Mouse (Mus musculus): ENCODE data around the gene Epb41l1. TPM values are rescaled to one million over a fixed set of nuclear protein-coding genes. Genes with fewer than 3 reads are reported as not detected.

Gene Epb41l1
- polyA plus RNA-seq, 1 experiment = 4.9 TPM

GRCm38 (mm10) chr2:156479833-156480232 is 59.1 kb downstream of the Epb41l1 start:
- H3K4me3 ChIP-seq (ENCODE audit: control insufficient read depth, insufficient read depth, low read length) = no peak overlapping the region
- no peak overlapping the region for H3K27ac ChIP-seq (ENCODE audit: control insufficient read depth, insufficient read depth, low read length)
- no peak for DNase-seq
- H3K36me3 ChIP-seq (ENCODE audit: control insufficient read depth, insufficient read depth, low read length) = no peaks in the 10 kb centered on the region
- no peak for TF ChIP-seq POLR2A (IDR thresholded peaks at IDR 0.05; ENCODE audit: control insufficient read depth, extremely low read depth, insufficient read depth, low read length, poor library complexity)
- no peak for TF ChIP-seq CTCF (IDR thresholded peaks at IDR 0.05; ENCODE audit: borderline replicate concordance, control insufficient read depth, extremely low read depth, insufficient read depth, low read length, poor library complexity)
- 97% methylated on average over 7 of the region's 7 CpGs for WGBS
- peaks cover 7% of the 10 kb centered on the region for H3K27me3 ChIP-seq (ENCODE audit: control insufficient read depth, insufficient read depth, low read length)
- 0 out of 2 replicates have a peak, but pooled peaks cover 7% of the 10 kb centered on the region for H3K4me1 ChIP-seq (replicated peaks; ENCODE audit: control insufficient read depth, insufficient read depth, low read length)

- peaks cover 7% of the 10 kb centered on the region for H3K27me3 ChIP-seq (ENCODE audit: control insufficient read depth, insufficient read depth, low read length)
- TF ChIP-seq POLR2A (IDR thresholded peaks at IDR 0.05; ENCODE audit: control insufficient read depth, extremely low read depth, insufficient read depth, low read length, poor library complexity) (no peak), CTCF (IDR thresholded peaks at IDR 0.05; ENCODE audit: borderline replicate concordance, control insufficient read depth, extremely low read depth, insufficient read depth, low read length, poor library complexity) (no peak)
- no peak overlapping the region for H3K4me3 ChIP-seq (ENCODE audit: control insufficient read depth, insufficient read depth, low read length)
- DNase-seq = no peak
- no peaks in the 10 kb centered on the region for H3K36me3 ChIP-seq (ENCODE audit: control insufficient read depth, insufficient read depth, low read length)
- H3K27ac ChIP-seq (ENCODE audit: control insufficient read depth, insufficient read depth, low read length) = no peak overlapping the region
- 88% methylated on average over 7 of the region's 7 CpGs for WGBS
- 0 out of 2 replicates have a peak, but pooled peaks cover 6% of the 10 kb centered on the region for H3K4me1 ChIP-seq (replicated peaks; ENCODE audit: control insufficient read depth, insufficient read depth, low read length)
Observed at GRCm38 (mm10) chr2:156480267-156480666, 59.6 kb downstream of the Epb41l1 start.

GRCm38 (mm10) chr2:156482299-156482698 is 61.6 kb downstream of the Epb41l1 start:
- DNase-seq = peak; percentile 78

GRCm38 (mm10) chr2:156482764-156483163 is 62.1 kb downstream of the Epb41l1 start:
- no peaks in the 10 kb centered on the region for H3K36me3 ChIP-seq (ENCODE audit: control insufficient read depth, insufficient read depth, low read length)
- no peaks in the 10 kb centered on the region for H3K27me3 ChIP-seq (ENCODE audit: control insufficient read depth, insufficient read depth, low read length)
- WGBS = 97% methylated on average over 3 of the region's 3 CpGs
- no peak overlapping the region for H3K4me3 ChIP-seq (ENCODE audit: control insufficient read depth, insufficient read depth, low read length)
- no peak overlapping the region for H3K27ac ChIP-seq (ENCODE audit: control insufficient read depth, insufficient read depth, low read length)
- no peaks in the 10 kb centered on the region for H3K4me1 ChIP-seq (replicated peaks; ENCODE audit: control insufficient read depth, insufficient read depth, low read length)
- TF ChIP-seq CTCF (IDR thresholded peaks at IDR 0.05; ENCODE audit: borderline replicate concordance, control insufficient read depth, extremely low read depth, insufficient read depth, low read length, poor library complexity) (no peak), POLR2A (IDR thresholded peaks at IDR 0.05; ENCODE audit: control insufficient read depth, extremely low read depth, insufficient read depth, low read length, poor library complexity) (no peak)
- no peak for DNase-seq

More at GRCm38 (mm10) chr2:156482299-156482698, 61.6 kb downstream of the Epb41l1 start:
- H3K36me3 ChIP-seq (ENCODE audit: control insufficient read depth, insufficient read depth, low read length) = no peaks in the 10 kb centered on the region
- peak overlapping the region; percentile 29 for H3K4me3 ChIP-seq (ENCODE audit: control insufficient read depth, insufficient read depth, low read length)
- 24% methylated on average over 13 of the region's 13 CpGs for WGBS
- H3K27ac ChIP-seq (ENCODE audit: control insufficient read depth, insufficient read depth, low read length) = no peak overlapping the region
- H3K4me1 ChIP-seq (replicated peaks; ENCODE audit: control insufficient read depth, insufficient read depth, low read length) = no peaks in the 10 kb centered on the region
- H3K27me3 ChIP-seq (ENCODE audit: control insufficient read depth, insufficient read depth, low read length) = no peaks in the 10 kb centered on the region
- TF ChIP-seq CTCF (IDR thresholded peaks at IDR 0.05; ENCODE audit: borderline replicate concordance, control insufficient read depth, extremely low read depth, insufficient read depth, low read length, poor library complexity) (peak; percentile 80; the same call in 1 of the 2 replicates), POLR2A (IDR thresholded peaks at IDR 0.05; ENCODE audit: control insufficient read depth, extremely low read depth, insufficient read depth, low read length, poor library complexity) (no peak)

- H3K27me3 ChIP-seq (ENCODE audit: control insufficient read depth, insufficient read depth, low read length) = no peaks in the 10 kb centered on the region
- no peaks in the 10 kb centered on the region for H3K4me1 ChIP-seq (replicated peaks; ENCODE audit: control insufficient read depth, insufficient read depth, low read length)
- DNase-seq = no peak
- no peak overlapping the region for H3K4me3 ChIP-seq (ENCODE audit: control insufficient read depth, insufficient read depth, low read length)
- H3K27ac ChIP-seq (ENCODE audit: control insufficient read depth, insufficient read depth, low read length) = no peak overlapping the region
- no peaks in the 10 kb centered on the region for H3K36me3 ChIP-seq (ENCODE audit: control insufficient read depth, insufficient read depth, low read length)
- TF ChIP-seq POLR2A (IDR thresholded peaks at IDR 0.05; ENCODE audit: control insufficient read depth, extremely low read depth, insufficient read depth, low read length, poor library complexity) (no peak), CTCF (IDR thresholded peaks at IDR 0.05; ENCODE audit: borderline replicate concordance, control insufficient read depth, extremely low read depth, insufficient read depth, low read length, poor library complexity) (no peak)
- 92% methylated on average over 7 of the region's 7 CpGs for WGBS
Observed at GRCm38 (mm10) chr2:156483204-156483603, 62.5 kb downstream of the Epb41l1 start.

- Histone ChIP-seq H3K27ac (ENCODE audit: control insufficient read depth, insufficient read depth, low read length) (no peak overlapping the region), H3K4me1 (replicated peaks; ENCODE audit: control insufficient read depth, insufficient read depth, low read length) (no peaks in the 10 kb centered on the region), H3K4me3 (ENCODE audit: control insufficient read depth, insufficient read depth, low read length) (no peak overlapping the region), H3K36me3 (ENCODE audit: control insufficient read depth, insufficient read depth, low read length) (no peaks in the 10 kb centered on the region), H3K27me3 (ENCODE audit: control insufficient read depth, insufficient read depth, low read length) (no peaks in the 10 kb centered on the region)
- DNase-seq = no peak
- WGBS = 95% methylated on average over 12 of the region's 12 CpGs
- TF ChIP-seq CTCF (IDR thresholded peaks at IDR 0.05; ENCODE audit: borderline replicate concordance, control insufficient read depth, extremely low read depth, insufficient read depth, low read length, poor library complexity) (no peak), POLR2A (IDR thresholded peaks at IDR 0.05; ENCODE audit: control insufficient read depth, extremely low read depth, insufficient read depth, low read length, poor library complexity) (no peak)
Observed at GRCm38 (mm10) chr2:156486086-156486751, 65.5 kb downstream of the Epb41l1 start.
